Mouse (Mus musculus): ENCODE data around the gene Alb. TPM values are rescaled to one million over a fixed set of nuclear protein-coding genes. Genes with fewer than 3 reads are reported as not detected.

The Alb gene
- polyA plus RNA-seq, 1 experiment from 2014 or later: 0.62 TPM

GRCm38 (mm10) chr5:90500714-90501113 is 40.0 kb downstream of the Alb start:
- Histone ChIP-seq H3K4me1 (replicated peaks) (no peaks in the 10 kb centered on the region), H3K27me3 (no peaks in the 10 kb centered on the region), H3K9ac (replicated peaks) (no peak overlapping the region), H3K36me3 (no peaks in the 10 kb centered on the region), H3K9me3 (no peaks in the 10 kb centered on the region), H3K27ac (no peak overlapping the region), H3K4me2 (replicated peaks) (no peak overlapping the region), H3K4me3 (replicated peaks) (no peak overlapping the region)
- ATAC-seq: peak; percentile 76
- WGBS: 6% methylated on average over 6 of the region's 6 CpGs

GRCm38 (mm10) chr5:90501752-90502151 is 41.1 kb downstream of the Alb start:
- H3K27me3 ChIP-seq: no peaks in the 10 kb centered on the region
- H3K4me2 ChIP-seq (replicated peaks): no peak overlapping the region
- no peak overlapping the region for H3K9ac ChIP-seq (replicated peaks)
- no peak for ATAC-seq
- WGBS: 90% methylated on average over 5 of the region's 5 CpGs
- H3K27ac ChIP-seq: no peak overlapping the region
- H3K36me3 ChIP-seq: no peaks in the 10 kb centered on the region
- H3K9me3 ChIP-seq: no peaks in the 10 kb centered on the region
- no peak overlapping the region for H3K4me3 ChIP-seq (replicated peaks)
- H3K4me1 ChIP-seq (replicated peaks): no peaks in the 10 kb centered on the region

- H3K36me3 ChIP-seq: no peaks in the 10 kb centered on the region
- no peak overlapping the region for H3K4me2 ChIP-seq (replicated peaks)
- no peaks in the 10 kb centered on the region for H3K9me3 ChIP-seq
- 0 out of 2 replicates have a peak, but pooled peaks cover 4% of the 10 kb centered on the region for H3K4me1 ChIP-seq (replicated peaks)
- no peak overlapping the region for H3K27ac ChIP-seq
- ATAC-seq: no peak
- no peak overlapping the region for H3K9ac ChIP-seq (replicated peaks)
- 87% methylated on average over 11 of the region's 11 CpGs for WGBS
- H3K27me3 ChIP-seq: no peaks in the 10 kb centered on the region
- H3K4me3 ChIP-seq (replicated peaks): no peak overlapping the region
Measured at GRCm38 (mm10) chr5:90504742-90505141, 44.0 kb downstream of the Alb start.

GRCm38 (mm10) chr5:90506507-90506906 is 45.8 kb downstream of the Alb start:
- no peaks in the 10 kb centered on the region for H3K36me3 ChIP-seq
- no peak overlapping the region for H3K27ac ChIP-seq
- H3K9me3 ChIP-seq: no peaks in the 10 kb centered on the region
- 50% methylated on average over 2 of the region's 2 CpGs for WGBS
- no peak for ATAC-seq
- H3K9ac ChIP-seq (replicated peaks): no peak overlapping the region
- H3K4me2 ChIP-seq (replicated peaks): no peak overlapping the region
- H3K4me3 ChIP-seq (replicated peaks): no peak overlapping the region
- H3K4me1 ChIP-seq (replicated peaks): 0 out of 2 replicates have a peak, but pooled peaks cover 4% of the 10 kb centered on the region
- H3K27me3 ChIP-seq: no peaks in the 10 kb centered on the region

- H3K9me3 ChIP-seq: no peaks in the 10 kb centered on the region
- no peaks in the 10 kb centered on the region for H3K27me3 ChIP-seq
- WGBS: 38% methylated on average over 13 of the region's 13 CpGs
- H3K9ac ChIP-seq (replicated peaks): no peak overlapping the region
- peak overlapping the region; percentile 56; the same call in 1 of the 2 replicates for H3K27ac ChIP-seq
- 0 out of 2 replicates have a peak overlapping the region, but pooled peaks have one; percentile 9 for H3K4me2 ChIP-seq (replicated peaks)
- peak; percentile 71 for ATAC-seq
- 0 out of 2 replicates have a peak, but pooled peaks cover 4% of the 10 kb centered on the region for H3K4me1 ChIP-seq (replicated peaks)
- H3K36me3 ChIP-seq: no peaks in the 10 kb centered on the region
- H3K4me3 ChIP-seq (replicated peaks): no peak overlapping the region
Measured at GRCm38 (mm10) chr5:90507411-90507949, 46.8 kb downstream of the Alb start.

GRCm38 (mm10) chr5:90509828-90510592 is 49.3 kb downstream of the Alb start:
- ATAC-seq: no peak
- WGBS: 91% methylated on average over 5 of the region's 5 CpGs
- 0 out of 2 replicates have a peak, but pooled peaks cover 4% of the 10 kb centered on the region for H3K4me1 ChIP-seq (replicated peaks)
- no peak overlapping the region for H3K4me3 ChIP-seq (replicated peaks)
- no peak overlapping the region for H3K4me2 ChIP-seq (replicated peaks)
- H3K27me3 ChIP-seq: no peaks in the 10 kb centered on the region
- H3K9ac ChIP-seq (replicated peaks): no peak overlapping the region
- no peaks in the 10 kb centered on the region for H3K9me3 ChIP-seq
- H3K27ac ChIP-seq: no peak overlapping the region
- H3K36me3 ChIP-seq: no peaks in the 10 kb centered on the region

- Histone ChIP-seq H3K9me3 (no peaks in the 10 kb centered on the region), H3K4me2 (replicated peaks) (no peak overlapping the region), H3K27me3 (no peaks in the 10 kb centered on the region), H3K4me1 (replicated peaks) (0 out of 2 replicates have a peak, but pooled peaks cover 3% of the 10 kb centered on the region), H3K27ac (no peak overlapping the region), H3K4me3 (replicated peaks) (no peak overlapping the region), H3K36me3 (no peaks in the 10 kb centered on the region), H3K9ac (replicated peaks) (no peak overlapping the region)
- no peak for ATAC-seq
- WGBS: 83% methylated on average over 6 of the region's 6 CpGs
Measured at GRCm38 (mm10) chr5:90512288-90512955, 51.7 kb downstream of the Alb start.

- no peaks in the 10 kb centered on the region for H3K9me3 ChIP-seq
- ATAC-seq: no peak
- no peak overlapping the region for H3K4me3 ChIP-seq (replicated peaks)
- no peaks in the 10 kb centered on the region for H3K27me3 ChIP-seq
- H3K27ac ChIP-seq: no peak overlapping the region
- no peak overlapping the region for H3K4me2 ChIP-seq (replicated peaks)
- no peaks in the 10 kb centered on the region for H3K4me1 ChIP-seq (replicated peaks)
- H3K36me3 ChIP-seq: no peaks in the 10 kb centered on the region
- H3K9ac ChIP-seq (replicated peaks): no peak overlapping the region
- WGBS: 87% methylated on average over 6 of the region's 6 CpGs
Measured at GRCm38 (mm10) chr5:90515561-90515960, 54.9 kb downstream of the Alb start.

GRCm38 (mm10) chr5:90518356-90519100 is 57.8 kb downstream of the Alb start, which contains the start of gene Afm:
Gene Afm, plus strand, starts transcription at chr5:90518932.
- Histone ChIP-seq H3K4me1 (replicated peaks) (no peaks in the 10 kb centered on the region), H3K27me3 (no peaks in the 10 kb centered on the region), H3K4me3 (replicated peaks) (no peak within 1 kb of the TSS), H3K9ac (replicated peaks) (no peak within 1 kb of the TSS), H3K4me2 (replicated peaks) (no peak within 1 kb of the TSS), H3K9me3 (no peaks in the 10 kb centered on the region), H3K27ac (no peak within 1 kb of the TSS), H3K36me3 (no peaks in the 10 kb centered on the region)
- WGBS: 92% methylated on average over 6 of the region's 6 CpGs
- ATAC-seq: no peak
